Mouse (Mus musculus): ENCODE results near the gene Zmiz1.

Zmiz1 gene

DNA sequence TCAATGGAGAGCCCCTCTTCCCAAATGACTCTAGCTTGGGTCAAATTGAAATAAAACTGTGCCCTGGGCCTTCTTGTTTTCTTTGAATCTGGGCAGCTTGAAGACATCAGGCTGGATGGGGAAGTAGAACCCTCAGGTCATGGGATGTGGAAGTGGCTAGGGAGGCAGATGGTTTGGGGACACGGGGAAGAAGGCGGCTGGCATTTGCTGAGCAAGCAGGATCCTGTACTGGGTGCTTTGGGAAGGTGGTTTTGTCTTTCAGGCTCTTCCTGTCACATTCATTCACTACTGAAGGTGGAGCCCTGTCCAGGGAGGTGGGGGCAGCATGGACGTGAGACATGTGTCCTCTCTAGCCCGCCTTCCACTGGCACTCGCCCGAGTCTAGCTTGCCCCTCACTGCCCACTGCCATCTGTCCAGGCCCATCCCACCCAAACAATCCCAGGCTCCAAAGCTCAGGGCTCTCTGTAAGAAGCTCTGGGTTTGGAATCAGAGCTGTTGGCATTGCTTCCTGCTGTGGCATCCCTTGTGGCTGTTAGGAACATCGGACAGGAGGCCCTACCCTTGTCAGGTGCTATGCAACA lies 11.3 kb downstream of the Zmiz1 start:
- in situ Hi-C loops (cut with MboI, MseI): loop anchor here in 1 of 2 experiments (10.0 kb wide), 2 partner anchors 384 to 1164 kb away; partner anchors contain the start of gene Arf4

DNA sequence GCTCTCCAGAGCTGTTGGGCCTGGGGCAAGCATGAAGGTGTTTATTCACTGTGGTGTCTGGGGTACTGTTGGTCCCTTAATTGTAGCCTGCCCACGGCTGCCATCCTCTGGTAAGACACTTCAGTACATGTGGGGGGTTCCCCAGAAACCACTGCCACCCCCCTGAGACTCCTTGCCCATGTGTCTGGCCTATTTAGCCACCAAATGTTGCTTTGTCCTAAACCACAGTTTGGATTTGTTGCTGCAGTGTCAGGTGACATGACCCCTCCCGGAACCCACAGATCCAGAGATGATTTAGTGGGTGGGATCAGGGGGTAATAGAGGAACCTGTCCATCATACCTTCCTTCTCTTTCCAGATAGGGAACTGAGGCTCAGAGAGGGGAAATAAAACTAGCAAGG lies 12.1 kb downstream of the Zmiz1 start:
- in situ Hi-C loops (cut with MboI, MseI): loop anchor here in 1 of 2 experiments (10.0 kb wide), 2 partner anchors 384 to 1164 kb away; partner anchors contain the start of gene Arf4

DNA sequence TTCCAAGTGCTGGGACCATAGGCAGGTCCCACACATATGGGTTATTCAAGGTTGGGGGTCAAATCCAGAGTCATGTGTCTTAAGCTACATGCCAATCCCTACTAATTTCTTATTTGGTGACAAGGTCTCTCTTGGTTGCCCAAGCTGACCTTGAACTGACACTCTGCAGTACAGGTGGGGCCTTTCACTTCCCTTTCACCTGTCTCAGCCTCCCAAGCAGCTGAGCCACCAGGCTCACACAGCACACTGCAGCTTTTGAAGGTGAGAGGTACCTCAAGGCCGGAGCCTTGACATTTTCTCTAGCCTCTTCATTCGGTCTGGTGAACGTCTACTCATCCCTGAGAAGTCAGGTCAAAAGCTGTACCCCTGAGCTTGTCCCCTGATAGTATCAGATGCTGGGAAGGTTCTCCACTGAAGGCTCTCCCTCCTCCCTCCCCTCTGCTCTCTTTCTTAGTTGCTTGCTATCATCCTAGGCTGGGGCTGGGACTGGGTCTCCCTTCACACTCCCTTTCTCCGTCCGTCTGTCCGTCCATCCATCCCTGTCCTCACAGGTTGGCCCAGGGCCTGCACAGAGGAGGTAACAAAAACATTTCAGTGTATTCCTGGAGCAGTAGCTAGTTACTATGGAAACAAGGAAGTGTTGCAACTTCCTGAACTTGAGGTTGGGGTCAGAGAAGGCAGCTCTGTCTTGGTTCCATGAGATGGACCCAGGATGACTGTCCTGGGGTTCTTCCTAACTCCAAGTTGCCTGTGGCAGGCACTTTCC lies 13.3 kb downstream of the Zmiz1 start:
- in situ Hi-C loops (cut with MboI, MseI): loop anchor here in 1 of 2 experiments (10.0 kb wide), 2 partner anchors 383 to 1163 kb away; partner anchors contain the start of gene Arf4

GRCm38 (mm10) chr14:25472981-25473649 lies 14.1 kb downstream of the Zmiz1 start:
- in situ Hi-C loops (cut with MboI, MseI): loop anchor here in 1 of 2 experiments (10.0 kb wide), 2 partner anchors 382 to 1162 kb away; partner anchors contain the start of gene Arf4

- in situ Hi-C loops (cut with MboI, MseI): loop anchor here in 1 of 2 experiments (10.0 kb wide), 2 partner anchors 381 to 1161 kb away; partner anchors contain the start of gene Arf4
These were observed 15.0 kb downstream of the Zmiz1 start for GRCm38 (mm10) chr14:25474017-25474416.

DNA sequence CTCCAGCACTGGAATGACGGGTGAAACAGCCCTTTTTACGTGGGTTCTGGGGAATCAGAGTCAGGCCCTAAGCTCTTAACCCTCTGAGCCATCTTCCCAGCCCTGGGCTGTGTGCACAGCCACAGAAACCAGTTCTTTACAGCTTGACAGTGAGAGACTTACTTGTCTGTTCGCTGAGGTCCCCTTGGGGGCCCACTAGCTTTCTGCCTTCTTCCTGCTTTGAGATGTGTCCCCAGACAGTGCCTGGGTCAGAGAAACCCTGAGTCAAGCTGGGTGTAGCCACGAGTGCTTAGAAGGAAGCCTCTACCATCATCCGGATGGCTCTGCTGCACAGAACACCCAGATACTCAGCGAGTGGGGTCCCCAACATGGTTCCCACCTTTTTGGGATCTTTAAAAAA lies 15.7 kb downstream of the Zmiz1 start:
- in situ Hi-C loops (cut with MboI, MseI): loop anchor here in 1 of 2 experiments (10.0 kb wide), 2 partner anchors 380 to 1160 kb away; partner anchors contain the start of gene Arf4

DNA sequence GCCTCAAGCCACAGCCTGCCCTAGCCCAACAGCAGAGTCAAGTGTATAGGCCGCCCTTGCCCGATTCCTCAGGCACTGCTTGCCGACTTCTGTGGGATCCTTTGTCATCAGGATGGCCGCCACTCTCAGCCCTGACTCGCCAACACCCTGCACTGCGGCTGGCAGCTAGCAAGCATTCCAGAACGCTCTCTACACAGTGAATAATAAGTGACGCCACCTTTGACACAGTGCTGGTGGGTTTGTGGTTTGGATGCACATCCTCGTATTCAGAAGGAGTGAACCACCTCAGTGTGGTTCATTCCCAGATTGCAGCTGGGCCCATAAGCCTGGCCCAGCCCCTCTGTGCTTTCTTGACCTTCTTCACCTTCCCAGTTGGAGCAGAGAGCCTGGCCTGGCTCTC lies 17.1 kb downstream of the Zmiz1 start:
- in situ Hi-C loops (cut with MboI, MseI): loop anchor here in 1 of 2 experiments (10.0 kb wide), 2 partner anchors 379 to 1159 kb away; partner anchors contain the start of gene Arf4

DNA sequence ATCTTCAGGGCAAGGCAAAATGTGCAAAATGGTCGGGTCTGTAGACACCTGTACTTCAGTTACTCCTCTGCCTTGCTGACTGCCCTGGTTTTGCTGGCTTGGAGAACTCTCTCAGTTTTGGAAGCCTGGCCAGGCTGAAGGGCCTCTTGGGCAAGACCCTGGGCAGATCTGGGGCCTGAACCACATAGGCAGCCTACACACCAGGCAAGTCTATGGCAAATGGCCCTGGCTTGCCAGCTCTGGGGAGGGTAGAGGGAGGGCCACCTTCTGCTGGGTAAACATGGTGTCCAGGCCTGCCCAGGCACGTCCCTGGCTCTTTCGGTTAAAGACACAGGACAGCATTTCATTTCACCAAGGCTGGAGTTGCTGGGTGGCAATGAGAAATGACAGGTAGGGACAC lies 17.5 kb downstream of the Zmiz1 start:
- in situ Hi-C loops (cut with MboI, MseI): loop anchor here in 1 of 2 experiments (10.0 kb wide), 2 partner anchors 378 to 1158 kb away; partner anchors contain the start of gene Arf4

DNA sequence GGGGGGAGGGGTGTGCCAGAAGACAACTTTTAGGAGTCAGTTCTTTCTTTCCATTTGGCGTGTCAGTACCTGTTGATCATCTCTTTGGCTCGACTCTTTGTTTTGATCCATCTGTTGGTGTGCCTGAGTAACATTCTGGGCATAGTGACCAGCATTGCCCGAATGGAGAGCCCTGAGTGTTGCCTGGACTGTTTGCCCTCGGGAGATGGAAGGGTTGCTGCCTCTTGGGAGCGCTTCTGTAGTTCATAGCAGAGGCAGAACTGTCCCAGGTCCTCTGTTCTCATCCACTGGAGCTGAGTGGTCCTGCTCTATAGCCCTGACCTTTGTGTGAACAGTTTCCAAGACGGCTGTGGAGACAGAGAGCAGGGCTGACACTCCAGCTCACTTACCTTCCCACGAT lies 18.3 kb downstream of the Zmiz1 start:
- in situ Hi-C loops (cut with MboI, MseI): loop anchor here in 1 of 2 experiments (10.0 kb wide), 2 partner anchors 378 to 1158 kb away; partner anchors contain the start of gene Arf4

- in situ Hi-C loops (cut with MboI, MseI): loop anchor here in 1 of 2 experiments (10.0 kb wide), 2 partner anchors 377 to 1157 kb away; partner anchors contain the start of gene Arf4
These were observed 19.3 kb downstream of the Zmiz1 start for GRCm38 (mm10) chr14:25478257-25478656.

- in situ Hi-C loops (cut with MboI, MseI): loop anchor here in 1 of 2 experiments (10.0 kb wide), 2 partner anchors 376 to 1156 kb away; partner anchors contain the start of gene Arf4
These were observed 19.8 kb downstream of the Zmiz1 start for GRCm38 (mm10) chr14:25478755-25479154.

- in situ Hi-C loops (cut with MboI, MseI): loop anchor here (10.0 kb wide), 4 partner anchors 375 to 1865 kb away; partner anchors contain the start of gene Arf4 (in 1 of the 2)
These were observed 20.9 kb downstream of the Zmiz1 start for GRCm38 (mm10) chr14:25479841-25480252.

DNA sequence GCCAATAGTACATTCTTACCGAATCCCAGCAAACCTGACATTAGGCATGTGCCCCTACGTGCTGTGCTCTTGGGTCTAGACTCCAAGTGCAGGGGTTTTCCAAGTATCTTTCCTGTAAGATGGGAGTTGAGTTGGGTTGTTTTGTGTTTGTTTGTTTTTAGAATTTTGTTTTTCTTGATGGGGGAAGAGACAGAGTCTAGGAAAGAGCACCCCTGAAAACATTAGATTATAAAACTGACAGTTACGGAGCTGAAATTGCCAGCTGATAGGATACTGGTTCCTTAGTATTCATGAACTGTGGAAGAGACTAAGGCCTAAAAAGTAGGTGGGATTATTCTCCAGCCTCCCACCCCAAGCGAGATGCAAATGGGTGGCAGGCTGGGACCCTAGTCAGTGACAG lies 21.5 kb downstream of the Zmiz1 start:
- in situ Hi-C loops (cut with MboI, MseI): loop anchor here in 1 of 2 experiments (10.0 kb wide), 2 partner anchors 1754 to 1864 kb away; no protein-coding TSS in a partner anchor

DNA sequence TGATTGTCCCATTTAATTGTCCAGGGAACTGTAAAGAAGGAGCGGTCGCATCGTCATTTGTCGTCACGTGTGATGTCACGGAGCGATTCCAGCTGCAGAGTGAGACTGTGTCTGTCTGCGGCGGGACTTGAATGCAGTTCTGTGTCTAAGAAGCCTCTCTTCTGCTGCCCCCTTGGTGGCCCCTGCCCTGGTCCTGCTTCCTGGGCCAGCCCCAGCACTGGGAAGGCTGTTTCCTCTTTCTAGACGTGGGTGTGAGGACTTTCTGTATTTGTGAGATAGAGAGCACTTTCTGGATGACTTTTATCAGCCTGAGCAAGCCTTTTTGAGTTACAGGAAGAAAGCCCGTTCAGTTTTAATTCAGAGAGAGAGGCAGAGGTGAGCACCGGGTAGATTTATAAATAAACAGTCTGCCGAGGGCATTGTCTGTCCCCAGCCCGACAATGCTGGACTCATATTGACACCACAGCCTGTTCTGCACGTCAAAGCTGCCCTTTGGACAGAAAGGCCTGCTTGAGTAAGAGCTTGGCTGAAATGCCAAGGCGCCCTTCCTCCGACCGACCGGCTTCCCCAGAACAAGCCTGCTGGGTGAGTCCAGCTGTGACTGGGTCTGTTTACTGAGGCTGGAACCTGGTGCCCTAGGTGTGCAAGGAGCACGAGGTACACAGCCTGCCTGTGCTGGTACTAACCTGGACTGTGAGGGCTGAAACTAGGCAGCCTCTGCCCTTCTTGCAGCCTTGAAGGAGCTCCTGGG lies 22.1 kb downstream of the Zmiz1 start:
- in situ Hi-C loops (cut with MboI, MseI): loop anchor here in 1 of 2 experiments (10.0 kb wide), 2 partner anchors 1754 to 1864 kb away; no protein-coding TSS in a partner anchor

GRCm38 (mm10) chr14:25481667-25482331 lies 22.8 kb downstream of the Zmiz1 start:
- in situ Hi-C loops (cut with MboI, MseI): loop anchor here in 1 of 2 experiments (10.0 kb wide), 2 partner anchors 1753 to 1863 kb away; no protein-coding TSS in a partner anchor

GRCm38 (mm10) chr14:25482404-25482803 lies 23.4 kb downstream of the Zmiz1 start:
- in situ Hi-C loops (cut with MboI, MseI): loop anchor here in 1 of 2 experiments (10.0 kb wide), 2 partner anchors 1752 to 1862 kb away; no protein-coding TSS in a partner anchor

DNA sequence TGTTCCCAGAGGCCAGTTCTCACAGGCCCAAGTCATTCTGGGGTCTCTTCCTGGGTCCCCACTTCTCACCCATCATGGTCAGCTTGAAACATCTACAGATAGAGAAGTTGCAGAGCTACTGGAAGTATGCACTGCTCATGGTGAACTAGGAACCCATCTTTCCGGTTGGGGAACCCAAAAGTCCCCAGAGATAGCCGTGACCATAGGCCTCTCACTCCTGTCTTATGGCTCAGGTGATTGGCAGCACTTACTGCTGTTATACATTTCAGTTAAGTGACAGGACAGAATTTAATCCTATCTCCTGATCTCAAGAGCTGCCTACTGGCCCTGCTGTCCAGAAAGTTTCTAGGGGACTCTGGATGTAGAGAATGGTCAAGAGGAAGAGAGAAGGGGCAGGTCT lies 24.3 kb downstream of the Zmiz1 start:
- in situ Hi-C loops (cut with MboI, MseI): loop anchor here in 1 of 2 experiments (10.0 kb wide), 2 partner anchors 1752 to 1862 kb away; no protein-coding TSS in a partner anchor

DNA sequence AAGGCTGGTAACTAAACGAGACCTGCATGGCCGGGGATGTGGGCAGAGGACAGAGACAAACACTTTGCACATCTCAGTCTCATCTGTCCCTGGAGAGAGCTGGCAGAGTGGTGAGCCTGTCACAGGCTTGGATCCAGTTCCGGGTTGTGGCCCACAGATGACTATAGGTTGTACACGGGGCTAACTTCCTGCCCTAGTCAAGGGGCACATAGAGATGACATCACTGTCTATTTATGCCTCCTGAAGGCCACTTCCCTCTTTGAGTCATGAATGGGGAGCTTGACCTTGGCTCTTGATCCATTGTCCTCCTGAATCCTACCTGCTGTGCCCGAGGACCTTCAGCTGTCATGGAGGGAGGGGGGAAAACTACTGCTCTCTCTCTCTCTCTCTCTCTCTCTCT lies 25.1 kb downstream of the Zmiz1 start:
- in situ Hi-C loops (cut with MboI, MseI): loop anchor here in 1 of 2 experiments (10.0 kb wide), 2 partner anchors 1751 to 1861 kb away; no protein-coding TSS in a partner anchor

- in situ Hi-C loops (cut with MboI, MseI): loop anchor here in 1 of 2 experiments (5.0 to 10.0 kb wide), 3 partner anchors 41 to 1859 kb away; no protein-coding TSS in a partner anchor
These were observed 27.2 kb downstream of the Zmiz1 start for GRCm38 (mm10) chr14:25486220-25486619.
